14 mouse cellular contexts compared by ENCODE assay signal in genomic region chr16:49504669-49505068, GRCm38 (mm10).
DNase-seq lines count a peak whose midpoint lies in the region; ATAC-seq and TF ChIP-seq lines count a peak whose summit lies in the region.
"Had no signal": no experiment of that assay in that cellular context is flagged by ENCODE, and none has a peak within 500 bp of the region (broad histone marks: within the 10 kb centered on the region; RNA-seq: fewer than 3 reads in every experiment).

No protein-coding gene starts in this region.

- no peak for ATAC-seq in CD4-positive, CD25-positive, alpha-beta regulatory T cell, adult 4 months
- 0 out of 2 replicates have a peak, but pooled peaks have one; percentile 22 for ATAC-seq in kidney, embryonic 15.5 days (replicated peaks; ENCODE audit: low FRiP score)
- peak; percentile 53; the same call in 1 of the 2 replicates for ATAC-seq in monocyte, adult 5-6 weeks (replicated peaks; ENCODE audit: insufficient number of reproducible peaks, low FRiP score, low TSS enrichment, poor library complexity, severe bottlenecking)

- H3K27me3 ChIP-seq in kidney, embryonic 15.5 days = no peaks in the 10 kb centered on the region
- no peaks in the 10 kb centered on the region for H3K27me3 ChIP-seq in kidney, adult 2 months (replicated peaks; ENCODE audit: control insufficient read depth, insufficient read depth, low read length)
- H3K27me3 ChIP-seq: hindbrain, embryonic 15.5 days; limb, embryonic 13.5 days; liver, embryonic 15.5 days; midbrain, embryonic 15.5 days; neural tube, embryonic 12.5 days had no signal

- no peak for TF ChIP-seq POLR2A in kidney, adult 2 months (IDR thresholded peaks at IDR 0.05; ENCODE audit: low read depth, low read length)

- WGBS in kidney, embryonic 15.5 days = 87% methylated on average over 6 of the region's 6 CpGs
- 85% methylated on average over 6 of the region's 6 CpGs for WGBS in kidney, adult 2 months

- H3K4me3 ChIP-seq in kidney, embryonic 15.5 days (replicated peaks) = no peak overlapping the region
- no peak overlapping the region for H3K4me3 ChIP-seq in kidney, adult 2 months (ENCODE audit: insufficient read depth, low read depth, low read length)
- H3K4me3 ChIP-seq: hindbrain, embryonic 15.5 days; limb, embryonic 13.5 days; liver, embryonic 15.5 days; midbrain, embryonic 15.5 days; neural tube, embryonic 12.5 days had no signal

- peaks cover 7% of the 10 kb centered on the region; the same call in 1 of the 2 replicates for H3K4me1 ChIP-seq in kidney, embryonic 15.5 days
- H3K4me1 ChIP-seq in kidney, adult 2 months (ENCODE audit: control insufficient read depth, insufficient read depth, low read length) = no peaks in the 10 kb centered on the region
- H3K4me1 ChIP-seq: hindbrain, embryonic 15.5 days; limb, embryonic 13.5 days; liver, embryonic 15.5 days; midbrain, embryonic 15.5 days; neural tube, embryonic 12.5 days had no signal

- no peaks in the 10 kb centered on the region for H3K36me3 ChIP-seq in kidney, embryonic 15.5 days
- H3K36me3 ChIP-seq in kidney, adult 2 months (ENCODE audit: control insufficient read depth, insufficient read depth, low read length) = no peaks in the 10 kb centered on the region
- H3K36me3 ChIP-seq: hindbrain, embryonic 15.5 days; limb, embryonic 13.5 days; liver, embryonic 15.5 days; midbrain, embryonic 15.5 days; neural tube, embryonic 12.5 days had no signal

- no peak overlapping the region for H3K27ac ChIP-seq in kidney, embryonic 15.5 days
- no peak overlapping the region for H3K27ac ChIP-seq in kidney, adult 2 months (ENCODE audit: insufficient read depth, low read depth, low read length)
- H3K27ac ChIP-seq: hindbrain, embryonic 15.5 days; limb, embryonic 13.5 days; liver, embryonic 15.5 days; midbrain, embryonic 15.5 days; neural tube, embryonic 12.5 days had no signal

- TF ChIP-seq CTCF in kidney, adult 2 months (conservative IDR thresholded peaks at IDR 0.05; ENCODE audit: insufficient read depth, insufficient read length, low read depth, low read length) = no peak

- no peaks in the 10 kb centered on the region for H3K9me3 ChIP-seq in kidney, embryonic 15.5 days (replicated peaks)
- H3K9me3 ChIP-seq: hindbrain, embryonic 15.5 days; limb, embryonic 13.5 days; liver, embryonic 15.5 days; midbrain, embryonic 15.5 days; neural tube, embryonic 12.5 days had no signal

- peak; percentile 9 for DNase-seq in CD4-positive, CD25-positive, alpha-beta regulatory T cell, adult 2 months (ENCODE audit: low read depth, low spot score)
- DNase-seq in kidney, adult 2 months = no peak
- peak; percentile 39 for DNase-seq in R1 (ENCODE audit: low read depth, low spot score)
- DNase-seq in thymus, adult 18-20 months = no peak
- DNase-seq in cerebellum, adult 9-10 months = no peak
- DNase-seq: right cerebral cortex, postnatal 4 days had no signal

- H3K9ac ChIP-seq in kidney, embryonic 15.5 days = no peak overlapping the region
- H3K9ac ChIP-seq: hindbrain, embryonic 15.5 days; limb, embryonic 13.5 days; liver, embryonic 15.5 days; midbrain, embryonic 15.5 days; neural tube, embryonic 12.5 days had no signal

- H3K4me2 ChIP-seq in kidney, embryonic 15.5 days = no peak overlapping the region
- H3K4me2 ChIP-seq: hindbrain, embryonic 15.5 days; limb, embryonic 13.5 days; liver, embryonic 15.5 days; midbrain, embryonic 15.5 days; neural tube, embryonic 12.5 days had no signal

Comparison
In these comparisons a context has a peak if more than half of its experiments do, and no peak if none do; other contexts are left out.
1. DNase-seq: peak in CD4-positive, CD25-positive, alpha-beta regulatory T cell, adult 2 months (single experiment) and R1 (single experiment); none in kidney, adult 2 months (single experiment), thymus, adult 18-20 months (0 of 2) and cerebellum, adult 9-10 months (single experiment).